Mouse (Mus musculus) G1E (cell line): ENCODE data around the gene Uba5.

Experiments
- CTCF ChIP-seq: IDR thresholded peaks from 2 replicates; pipeline ENCODE4 v1.5.1; 2012; ENCODE audit warnings: low read depth, low read length, inconsistent platforms, mixed read lengths
- GATA1 ChIP-seq: IDR thresholded peaks from 2 replicates; pipeline ENCODE4 v1.6.1; 2012; ENCODE audit warnings: borderline replicate concordance, low read length, inconsistent platforms, mixed read lengths
- POLR2AphosphoS5 ChIP-seq: IDR thresholded peaks from 2 replicates; pipeline ENCODE4 v1.6.1; 2012; ENCODE audit warnings: low read depth, low read length, inconsistent platforms; ENCODE audit not compliant: insufficient replicate concordance
- TAL1 ChIP-seq: conservative IDR thresholded peaks from 2 replicates; pipeline ENCODE4 v1.6.1; 2012; ENCODE audit warnings: low read depth, low read length, inconsistent platforms, mixed read lengths

DNA sequence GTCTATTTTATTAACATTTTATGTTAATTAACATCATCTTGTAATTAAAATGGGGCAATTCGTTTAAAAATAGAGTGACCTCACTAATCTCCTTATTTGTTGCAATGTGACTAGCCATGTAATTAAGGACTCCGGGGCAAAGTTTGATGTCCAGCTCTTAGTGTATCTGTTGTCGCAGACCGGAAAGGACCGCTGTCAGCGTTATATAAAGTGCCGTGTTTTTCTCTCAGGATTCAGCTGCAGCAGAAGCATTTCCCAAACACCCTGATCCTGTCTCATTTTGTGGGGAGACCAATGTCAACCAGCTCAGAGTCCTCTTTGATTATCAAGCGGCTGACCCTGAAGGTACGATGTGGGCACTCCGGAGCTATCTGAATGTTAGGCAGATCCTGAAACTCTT lies 41.9 kb downstream of the Uba5 start:
- TF ChIP-seq CTCF: no peak
- TF ChIP-seq POLR2AphosphoS5: no peak
- TF ChIP-seq GATA1: no peak
- TF ChIP-seq TAL1: no peak
